Mouse (Mus musculus) embryonic facial prominence, embryonic 12.5 days (tissue): ENCODE results near the gene Tlr4. TPM values are rescaled to one million over a fixed set of nuclear protein-coding genes. Genes with fewer than 3 reads are reported as not detected.

Experiments
- ATAC-seq: fragments of 200-750 bp; cut with Nextera tagmentation; 2 replicates; pipeline ENCODE4 v1.8.0; 2017; ENCODE audit not compliant: insufficient number of reproducible peaks, insufficient read depth, low FRiP score, low TSS enrichment
- H3K27ac ChIP-seq: fragments of 300-500 bp; sonication (generic); 2 replicates; pipeline ENCODE4 v1.5.1; 2016; ENCODE audit warnings: mild to moderate bottlenecking
- H3K27me3 ChIP-seq: fragments of 300-500 bp; sonication (generic); 2 replicates; pipeline ENCODE4 v1.6.1; 2016; ENCODE audit warnings: mild to moderate bottlenecking, moderate library complexity
- H3K36me3 ChIP-seq: fragments of 300-500 bp; sonication (generic); 2 replicates; pipeline ENCODE4 v1.6.1; 2016; ENCODE audit warnings: mild to moderate bottlenecking
- H3K4me1 ChIP-seq: fragments of 300-500 bp; sonication (generic); 2 replicates; pipeline ENCODE4 v1.6.1; 2016
- H3K4me2 ChIP-seq: fragments of 300-500 bp; sonication (generic); replicated peaks from 2 replicates; pipeline ENCODE4 v1.6.1; 2016; ENCODE audit warnings: mild to moderate bottlenecking, moderate library complexity
- H3K4me3 ChIP-seq: fragments of 300-500 bp; sonication (generic); 2 replicates; pipeline ENCODE4 v1.5.1; 2016; ENCODE audit warnings: mild to moderate bottlenecking
- H3K9ac ChIP-seq: fragments of 300-500 bp; sonication (generic); 2 replicates; pipeline ENCODE4 v1.6.1; 2016; ENCODE audit warnings: mild to moderate bottlenecking, moderate library complexity
- H3K9me3 ChIP-seq: fragments of 300-500 bp; sonication (generic); 2 replicates; pipeline ENCODE4 v1.6.1; 2016; ENCODE audit warnings: mild to moderate bottlenecking, moderate library complexity
- WGBS: fragments of 180-500 bp; shearing (Covaris S2); methylation state at CpG from one replicate; pipeline ENCODE4 v1.1.7; 2016; 5-methylcytosine and 5-hydroxymethylcytosine counted together
- polyA plus RNA-seq: library from polyadenylated mRNA; unstranded; fragments of >200 nt; fragmentation: Nextera tagmentation; extraction: Ambion mirVana; gene quantifications from 2 replicates; pipeline ENCODE4 v1.2.1, GENCODE M21; 2016

Gene Tlr4
- polyA plus RNA-seq, 1 experiment from 2014 or later: 1.4 TPM

DNA sequence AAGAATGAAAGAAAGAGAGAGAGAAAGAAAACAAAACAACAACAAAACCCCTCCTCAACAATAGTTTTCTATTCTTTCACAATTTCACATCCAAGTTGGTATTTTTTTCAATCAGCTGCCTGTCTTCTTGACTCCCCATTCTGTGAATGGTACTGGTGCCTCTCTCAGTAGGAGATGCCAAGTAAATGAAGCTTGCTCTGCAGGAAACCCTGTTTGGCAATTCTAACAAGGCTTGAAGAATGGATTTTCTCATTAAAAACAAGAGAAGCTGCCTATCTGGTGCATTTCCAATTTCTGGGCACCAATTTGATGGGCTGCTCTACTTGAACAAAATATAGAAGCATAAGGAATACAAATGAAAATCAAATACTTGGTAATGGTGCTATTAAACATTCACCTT is 74.1 kb downstream of the Tlr4 start:
- Histone ChIP-seq H3K9me3 (no peaks in the 10 kb centered on the region), H3K27me3 (no peaks in the 10 kb centered on the region), H3K4me1 (no peaks in the 10 kb centered on the region), H3K4me3 (no peak overlapping the region), H3K36me3 (no peaks in the 10 kb centered on the region), H3K4me2 (no peak overlapping the region), H3K27ac (no peak overlapping the region), H3K9ac (no peak overlapping the region)
- ATAC-seq: no peak

DNA sequence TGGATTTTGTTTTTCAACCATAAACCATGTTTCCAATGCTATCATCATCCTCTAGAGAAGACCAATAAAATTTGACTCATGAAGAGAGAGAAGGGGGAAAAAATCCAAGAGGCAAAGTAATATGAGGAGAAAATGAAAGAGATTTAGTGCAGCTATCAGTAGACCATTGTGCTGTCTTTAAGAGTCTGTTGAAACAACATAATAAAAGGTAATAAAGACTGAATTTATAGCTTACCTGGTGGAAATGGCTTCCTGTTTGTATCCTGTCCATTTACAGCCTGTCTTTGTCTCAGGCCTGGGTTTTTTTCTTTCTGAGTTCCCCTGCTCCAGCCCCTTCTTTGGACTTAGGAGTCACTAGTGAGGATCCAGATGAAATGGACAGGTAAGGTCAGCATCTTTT is 81.0 kb downstream of the Tlr4 start:
- Histone ChIP-seq H3K4me3 (no peak overlapping the region), H3K27me3 (no peaks in the 10 kb centered on the region), H3K9ac (no peak overlapping the region), H3K9me3 (no peaks in the 10 kb centered on the region), H3K36me3 (no peaks in the 10 kb centered on the region), H3K4me2 (no peak overlapping the region), H3K27ac (no peak overlapping the region), H3K4me1 (no peaks in the 10 kb centered on the region)
- no peak for ATAC-seq

DNA sequence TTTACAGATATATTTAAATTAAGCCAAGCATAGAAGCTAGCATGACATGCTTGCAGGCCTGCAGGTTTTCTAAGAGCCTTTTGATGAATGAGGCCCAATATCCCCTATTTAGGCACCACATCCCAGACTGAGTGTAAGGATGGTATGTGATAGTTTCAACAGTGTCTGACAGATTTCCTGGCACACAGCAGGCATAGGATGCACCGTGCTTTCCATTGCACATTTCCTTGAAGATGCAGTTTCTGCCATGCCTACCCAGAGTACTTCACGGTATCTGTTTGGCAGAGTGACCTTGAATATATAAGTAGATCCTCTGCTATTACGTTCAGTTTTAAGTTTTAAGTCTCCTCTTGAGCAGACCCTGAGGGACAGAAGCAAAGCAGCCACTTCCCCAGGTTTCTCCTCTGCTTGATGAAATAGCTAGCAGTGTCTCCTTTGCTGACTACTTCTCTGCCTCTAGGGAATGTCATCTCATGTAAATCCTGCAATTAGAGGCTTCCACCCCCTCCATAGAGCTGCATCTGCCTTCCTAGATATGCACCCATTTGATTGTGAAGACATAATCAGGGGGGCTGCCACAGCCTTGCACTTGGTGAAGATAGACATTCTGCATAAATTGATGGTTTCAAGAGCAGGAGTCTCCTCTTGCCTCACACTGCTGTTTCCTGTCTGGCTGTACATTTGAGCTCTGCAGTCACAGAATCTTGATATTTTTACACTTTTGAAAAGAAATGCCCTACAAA is 92.4 kb downstream of the Tlr4 start:
- H3K27me3 ChIP-seq: no peaks in the 10 kb centered on the region
- H3K4me2 ChIP-seq: no peak overlapping the region
- H3K9me3 ChIP-seq: no peaks in the 10 kb centered on the region
- no peaks in the 10 kb centered on the region for H3K4me1 ChIP-seq
- 76% methylated on average over 3 of the region's 3 CpGs for WGBS
- H3K27ac ChIP-seq: no peak overlapping the region
- ATAC-seq: no peak
- H3K36me3 ChIP-seq: no peaks in the 10 kb centered on the region
- H3K9ac ChIP-seq: no peak overlapping the region
- H3K4me3 ChIP-seq: no peak overlapping the region

DNA sequence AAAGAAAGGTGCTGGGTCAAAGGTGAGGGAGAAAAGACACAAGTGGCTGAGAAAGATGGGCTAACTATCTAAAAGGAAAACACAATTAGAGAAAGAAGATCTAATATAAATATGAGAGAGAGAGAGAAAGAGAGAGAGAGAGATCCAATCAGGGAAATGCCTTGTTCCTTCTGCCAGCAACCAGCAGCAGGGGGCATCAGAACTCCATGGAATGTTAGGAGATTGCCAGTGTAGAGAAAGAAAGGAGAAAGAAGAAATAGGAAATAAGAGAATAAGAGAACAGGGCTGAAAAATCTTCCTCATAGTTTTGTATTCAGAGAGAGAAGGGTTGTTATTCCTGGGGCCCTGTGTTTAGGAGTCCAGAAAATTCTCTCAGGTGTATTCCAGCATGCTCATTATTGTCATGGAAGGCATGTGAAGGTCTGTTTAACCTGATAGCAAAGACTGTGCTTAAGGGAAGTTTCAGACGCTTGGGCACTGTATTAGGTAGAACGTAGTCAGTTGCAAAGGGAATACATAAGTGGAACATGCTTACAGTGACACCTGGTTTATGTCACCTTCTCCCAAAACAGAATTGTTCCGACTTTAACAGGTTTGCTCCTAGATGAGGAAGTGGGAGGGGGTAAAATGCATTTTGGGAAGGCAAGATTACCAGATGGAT is 96.4 kb downstream of the Tlr4 start:
- Histone ChIP-seq H3K4me3 (no peak overlapping the region), H3K27me3 (no peaks in the 10 kb centered on the region), H3K9ac (no peak overlapping the region), H3K9me3 (no peaks in the 10 kb centered on the region), H3K4me1 (no peaks in the 10 kb centered on the region), H3K27ac (no peak overlapping the region), H3K36me3 (no peaks in the 10 kb centered on the region), H3K4me2 (no peak overlapping the region)
- no peak for ATAC-seq
- 46% methylated on average over 3 of the region's 3 CpGs for WGBS

DNA sequence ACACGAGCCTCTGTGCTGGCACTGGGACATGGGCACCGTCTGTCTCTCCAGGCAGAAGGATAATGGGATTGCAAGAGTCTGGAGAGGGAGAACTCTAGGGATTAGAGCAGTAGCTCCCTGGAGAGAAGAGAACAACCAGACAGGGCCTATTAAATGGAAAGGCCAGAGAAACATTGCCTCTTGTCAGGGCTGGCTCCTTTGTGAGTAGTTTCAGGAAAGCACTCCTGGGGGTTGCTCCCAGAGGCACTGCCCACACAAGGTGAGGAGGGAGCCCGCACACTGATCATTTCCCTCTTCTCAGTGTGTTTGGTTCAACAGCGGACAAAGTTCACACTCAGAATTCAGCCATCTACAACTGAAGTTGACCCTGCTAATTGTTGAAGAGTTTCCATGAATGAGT is 98.7 kb downstream of the Tlr4 start:
- H3K9me3 ChIP-seq: no peaks in the 10 kb centered on the region
- H3K4me2 ChIP-seq: no peak overlapping the region
- no peaks in the 10 kb centered on the region for H3K36me3 ChIP-seq
- no peak overlapping the region for H3K9ac ChIP-seq
- no peak overlapping the region for H3K4me3 ChIP-seq
- H3K27me3 ChIP-seq: no peaks in the 10 kb centered on the region
- H3K27ac ChIP-seq: no peak overlapping the region
- H3K4me1 ChIP-seq: no peaks in the 10 kb centered on the region
- no peak for ATAC-seq
- WGBS: 50% methylated on average over 4 of the region's 4 CpGs

DNA sequence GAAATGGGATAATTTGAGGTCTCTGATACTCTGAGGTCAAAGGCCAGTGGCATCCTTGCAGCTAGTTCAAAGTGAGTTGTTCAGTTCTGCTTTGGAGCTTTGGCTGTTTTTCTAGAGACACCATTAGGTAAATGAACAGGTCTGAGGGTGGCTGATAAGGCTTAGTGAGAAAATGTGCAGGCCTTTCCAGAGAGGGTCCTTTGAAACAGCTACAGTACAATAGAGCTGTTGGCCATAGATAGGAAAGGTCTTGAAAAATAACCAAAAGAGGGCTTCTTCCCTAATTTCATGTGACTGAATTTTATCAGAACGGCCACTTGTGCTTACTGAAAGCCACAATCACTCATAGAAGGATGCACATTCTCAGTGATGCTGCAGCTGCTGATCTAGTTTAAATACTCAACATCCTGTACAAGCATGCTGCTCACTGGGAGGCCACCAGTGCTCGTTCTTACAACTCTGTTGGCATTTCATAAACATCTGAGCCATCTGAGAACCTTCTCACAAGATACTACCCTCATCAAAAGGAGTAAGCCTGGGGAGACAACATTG is 100.2 kb downstream of the Tlr4 start:
- no peak overlapping the region for H3K4me2 ChIP-seq
- H3K4me3 ChIP-seq: no peak overlapping the region
- H3K9me3 ChIP-seq: no peaks in the 10 kb centered on the region
- 72% methylated on average over 2 of the region's 2 CpGs for WGBS
- H3K36me3 ChIP-seq: no peaks in the 10 kb centered on the region
- no peaks in the 10 kb centered on the region for H3K27me3 ChIP-seq
- no peaks in the 10 kb centered on the region for H3K4me1 ChIP-seq
- no peak overlapping the region for H3K27ac ChIP-seq
- ATAC-seq: no peak
- H3K9ac ChIP-seq: no peak overlapping the region

DNA sequence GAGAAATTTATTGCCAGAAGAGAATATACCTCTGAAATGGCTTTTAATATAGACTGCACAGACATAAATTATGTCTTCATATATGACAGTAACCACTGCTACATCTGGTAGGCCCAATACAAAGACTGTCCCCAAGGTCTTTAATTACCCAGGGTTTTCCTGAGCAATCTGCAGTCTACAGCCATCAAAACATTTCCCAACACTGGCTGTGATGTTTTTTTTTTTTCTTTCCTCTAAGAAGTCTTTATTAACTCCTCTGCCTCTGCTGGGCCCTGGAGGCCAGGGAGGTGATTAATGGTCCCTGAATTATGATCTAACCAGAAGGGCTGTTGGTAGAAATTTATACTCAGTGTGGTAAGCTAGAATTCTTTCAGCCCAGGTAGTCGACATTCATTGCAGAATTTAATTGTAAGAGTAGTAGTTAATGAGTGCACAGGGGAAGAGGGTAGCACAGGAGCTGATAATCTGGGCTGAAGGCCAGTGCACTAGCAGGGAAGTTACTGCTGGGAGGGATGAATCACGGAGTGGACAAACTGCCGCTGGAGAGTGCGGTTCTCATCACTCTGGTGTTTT is 111.2 kb downstream of the Tlr4 start:
- Histone ChIP-seq H3K4me3 (no peak overlapping the region), H3K4me1 (no peaks in the 10 kb centered on the region), H3K9ac (no peak overlapping the region), H3K27ac (no peak overlapping the region), H3K4me2 (no peak overlapping the region), H3K9me3 (no peaks in the 10 kb centered on the region), H3K27me3 (no peaks in the 10 kb centered on the region), H3K36me3 (no peaks in the 10 kb centered on the region)
- no peak for ATAC-seq
- 77% methylated on average over 4 of the region's 4 CpGs for WGBS

DNA sequence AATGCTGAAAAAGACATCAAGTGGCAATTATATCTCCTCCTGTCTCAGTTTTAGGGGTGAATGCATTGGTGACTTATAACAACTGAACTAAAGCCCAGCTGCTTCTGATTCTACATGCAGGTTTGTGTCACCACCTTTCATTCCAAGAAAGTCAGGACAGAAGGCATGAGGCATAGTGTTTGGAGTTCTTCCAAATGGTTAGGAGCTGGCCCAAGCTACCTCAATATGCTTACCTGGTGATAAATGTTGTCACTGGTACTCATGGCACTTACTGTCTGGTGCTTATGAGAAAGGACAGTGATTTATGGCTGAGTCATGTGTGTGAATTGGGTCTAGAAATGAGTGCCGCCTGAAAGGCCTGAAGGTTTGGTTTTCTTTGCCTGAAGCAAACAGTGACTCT is 114.5 kb downstream of the Tlr4 start:
- H3K4me1 ChIP-seq: no peaks in the 10 kb centered on the region
- 83% methylated on average over 1 of the region's 1 CpGs for WGBS
- no peaks in the 10 kb centered on the region for H3K9me3 ChIP-seq
- H3K36me3 ChIP-seq: no peaks in the 10 kb centered on the region
- no peak for ATAC-seq
- H3K9ac ChIP-seq: no peak overlapping the region
- H3K4me3 ChIP-seq: no peak overlapping the region
- no peak overlapping the region for H3K27ac ChIP-seq
- no peaks in the 10 kb centered on the region for H3K27me3 ChIP-seq
- no peak overlapping the region for H3K4me2 ChIP-seq

DNA sequence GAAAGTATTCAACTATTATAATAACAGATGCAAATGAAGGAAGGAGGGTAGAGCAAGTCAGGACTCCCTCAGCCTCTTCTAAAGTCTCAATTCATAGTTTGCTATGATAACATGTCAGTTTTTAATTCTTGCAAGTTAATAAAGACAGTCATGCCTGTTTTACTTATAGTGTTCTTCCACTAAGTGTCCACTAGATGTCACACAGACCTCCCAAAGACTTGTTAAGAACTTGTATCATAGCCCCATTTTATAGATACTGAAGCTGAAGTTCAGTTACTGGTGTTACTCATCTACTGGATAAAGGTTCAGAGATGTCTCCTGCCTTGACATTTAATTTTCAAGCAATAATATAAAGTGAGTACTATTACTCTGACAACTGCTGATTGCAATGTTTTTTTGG is 116.3 kb downstream of the Tlr4 start:
- H3K36me3 ChIP-seq: no peaks in the 10 kb centered on the region

DNA sequence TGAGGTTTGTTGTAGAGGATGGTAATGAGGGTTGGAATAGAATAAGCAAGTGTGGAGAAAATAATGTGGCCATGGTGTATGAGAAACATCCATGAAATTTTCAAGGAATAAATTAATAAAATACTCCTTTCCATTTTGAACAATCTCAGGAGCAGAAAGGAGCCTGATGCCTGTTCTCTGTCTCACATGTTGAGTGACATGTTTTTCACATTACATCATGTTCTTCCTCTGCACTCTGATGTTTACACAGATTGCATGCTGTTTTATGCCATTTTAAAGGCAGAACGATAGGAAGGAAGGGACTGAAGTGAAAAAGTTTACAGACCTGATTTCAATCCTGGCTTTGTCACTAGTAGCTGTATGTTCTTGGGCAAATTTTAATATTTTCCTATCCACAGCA is 120.3 kb downstream of the Tlr4 start:
- WGBS: 35% methylated on average over 1 of the region's 1 CpGs
- Histone ChIP-seq H3K27me3 (no peaks in the 10 kb centered on the region), H3K9ac (no peak overlapping the region), H3K36me3 (no peaks in the 10 kb centered on the region), H3K4me2 (no peak overlapping the region), H3K4me3 (no peak overlapping the region), H3K27ac (no peak overlapping the region), H3K9me3 (no peaks in the 10 kb centered on the region), H3K4me1 (no peaks in the 10 kb centered on the region)
- no peak for ATAC-seq

More for the DNA sequence above, 116.3 kb downstream of the Tlr4 start:
- H3K4me3 ChIP-seq: no peak overlapping the region
- no peak overlapping the region for H3K9ac ChIP-seq
- no peaks in the 10 kb centered on the region for H3K27me3 ChIP-seq
- no peak for ATAC-seq
- no peaks in the 10 kb centered on the region for H3K4me1 ChIP-seq
- no peak overlapping the region for H3K4me2 ChIP-seq
- no peaks in the 10 kb centered on the region for H3K9me3 ChIP-seq
- no peak overlapping the region for H3K27ac ChIP-seq

DNA sequence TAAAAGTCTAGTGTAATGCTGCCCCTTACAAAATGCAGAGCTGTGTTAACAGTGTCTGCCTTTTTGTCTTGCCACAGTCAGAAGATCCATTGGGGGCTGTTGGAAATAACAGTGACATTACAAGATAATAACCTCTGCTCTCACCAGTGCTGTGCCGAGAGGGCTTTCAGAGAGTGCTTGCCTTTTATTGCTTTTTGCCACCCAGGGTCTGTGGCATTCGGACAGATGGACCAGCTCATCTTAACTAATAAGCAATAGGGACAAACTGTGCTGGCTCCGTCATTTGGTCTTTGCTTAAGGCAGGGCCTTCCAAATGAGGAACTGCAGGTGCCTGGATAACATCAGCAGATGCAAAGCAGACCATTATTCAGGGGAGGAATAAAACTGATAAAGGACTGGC is 147.5 kb downstream of the Tlr4 start:
- Histone ChIP-seq H3K4me2 (no peak overlapping the region), H3K27ac (no peak overlapping the region), H3K27me3 (no peaks in the 10 kb centered on the region), H3K4me1 (no peaks in the 10 kb centered on the region), H3K36me3 (no peaks in the 10 kb centered on the region), H3K9me3 (no peaks in the 10 kb centered on the region), H3K9ac (no peak overlapping the region), H3K4me3 (no peak overlapping the region)
- WGBS: 81% methylated on average over 3 of the region's 3 CpGs
- no peak for ATAC-seq
